Mouse (Mus musculus) heart, embryonic 11.5 days (tissue): ENCODE measurements at regions not wholly inside any gene's neighbourhood (a gene's known extent, or its start where the extent isn't known, plus 50 kb on each side); places are given as distances from the start of the nearest gene placed in this dataset.
"Not testable (repeated sequence)": the region's sequence is repeated elsewhere in the genome, so short reads cannot be mapped to it uniquely, and the experiment has no call there.

Source experiments
- ATAC-seq: fragments of 200-750 bp; cut with Nextera tagmentation; replicated peaks from 2 replicates; pipeline ENCODE4 v1.8.0; 2017; ENCODE audit warnings: moderate library complexity; ENCODE audit not compliant: insufficient number of reproducible peaks, low FRiP score, low TSS enrichment
- H3K27ac ChIP-seq: fragments of 300-500 bp; sonication (generic); 2 replicates; pipeline ENCODE4 v1.5.1; 2014; ENCODE audit warnings: mild to moderate bottlenecking, low read depth, low read length
- H3K27me3 ChIP-seq: fragments of 300-500 bp; sonication (generic); 2 replicates; pipeline ENCODE4 v1.6.1; 2014; ENCODE audit warnings: mild to moderate bottlenecking, low read length, mixed read lengths; ENCODE audit not compliant: control insufficient read depth, insufficient read depth
- H3K36me3 ChIP-seq: fragments of 300-500 bp; sonication (generic); 2 replicates; pipeline ENCODE4 v1.6.1; 2014; ENCODE audit warnings: mild to moderate bottlenecking, low read length, moderate library complexity, mixed read lengths; ENCODE audit not compliant: control insufficient read depth, insufficient read depth
- H3K4me1 ChIP-seq: fragments of 300-500 bp; sonication (generic); 2 replicates; pipeline ENCODE4 v1.6.1; 2014; ENCODE audit warnings: low read length; ENCODE audit not compliant: control insufficient read depth, insufficient read depth
- H3K4me2 ChIP-seq: fragments of 300-500 bp; sonication (generic); 2 replicates; pipeline ENCODE4 v1.6.1; 2014; ENCODE audit warnings: mild to moderate bottlenecking, moderate library complexity
- H3K4me3 ChIP-seq: fragments of 300-500 bp; sonication (generic); 2 replicates; pipeline ENCODE4 v1.5.1; 2014; ENCODE audit warnings: low read depth, low read length
- H3K9ac ChIP-seq: fragments of 300-500 bp; sonication (generic); 2 replicates; pipeline ENCODE4 v1.6.1; 2014; ENCODE audit warnings: mild to moderate bottlenecking, low read depth, low read length, moderate library complexity
- H3K9me3 ChIP-seq: fragments of 300-500 bp; sonication (generic); replicated peaks from 2 replicates; pipeline ENCODE4 v1.6.1; 2016; ENCODE audit warnings: low read length; ENCODE audit not compliant: control insufficient read depth
- WGBS: fragments of 180-500 bp; shearing (Covaris S2); extraction: QIAGEN DNeasy Blood & Tissue Kit; methylation state at CpG from one replicate; pipeline ENCODE4 v1.1.7; 2014; ENCODE audit not compliant: insufficient replicate concordance; 5-methylcytosine and 5-hydroxymethylcytosine counted together

GRCm38 (mm10) chr13:97356923-97357807 is 116.3 kb downstream of the Enc1 start:
- Histone ChIP-seq H3K9me3 (no peaks in the 10 kb centered on the region), H3K4me3 (no peak overlapping the region), H3K27me3 (peaks cover 16% of the 10 kb centered on the region), H3K36me3 (no peaks in the 10 kb centered on the region), H3K4me2 (no peak overlapping the region), H3K27ac (no peak overlapping the region), H3K4me1 (peaks cover 22% of the 10 kb centered on the region), H3K9ac (no peak overlapping the region)
- no peak; the same call in 1 of the 2 replicates for ATAC-seq
- WGBS, result 34% methylated on average over 13 of the region's 13 CpGs

GRCm38 (mm10) chr13:97355411-97355810 is 114.5 kb downstream of the Enc1 start:
- not testable (repeated sequence) for H3K9me3 ChIP-seq, H3K9ac ChIP-seq, H3K36me3 ChIP-seq, H3K4me3 ChIP-seq, H3K27ac ChIP-seq, H3K4me2 ChIP-seq, ATAC-seq
- Histone ChIP-seq H3K27me3 (peaks cover 17% of the 10 kb centered on the region), H3K4me1 (peaks cover 14% of the 10 kb centered on the region)
- WGBS, result 89% methylated on average over 6 of the region's 6 CpGs

GRCm38 (mm10) chr13:97347696-97348095 is 106.8 kb downstream of the Enc1 start:
- Histone ChIP-seq H3K4me2 (no peak overlapping the region), H3K27ac (no peak overlapping the region)
- 82% methylated on average over 7 of the region's 7 CpGs for WGBS

GRCm38 (mm10) chr13:97341218-97341889 is 100.4 kb downstream of the Enc1 start:
- H3K27ac ChIP-seq, result no peak overlapping the region
- H3K4me2 ChIP-seq, result no peak overlapping the region
- WGBS, result 50% methylated on average over 7 of the region's 7 CpGs
- no peaks in the 10 kb centered on the region for H3K4me1 ChIP-seq
- no peak for ATAC-seq
- H3K36me3 ChIP-seq, result no peaks in the 10 kb centered on the region
- no peaks in the 10 kb centered on the region for H3K9me3 ChIP-seq
- no peak overlapping the region for H3K9ac ChIP-seq
- H3K4me3 ChIP-seq, result no peak overlapping the region
- no peaks in the 10 kb centered on the region for H3K27me3 ChIP-seq

More at GRCm38 (mm10) chr13:97347696-97348095, 106.8 kb downstream of the Enc1 start:
- Histone ChIP-seq H3K27me3 (peaks cover 6% of the 10 kb centered on the region; the same call in 1 of the 2 replicates), H3K36me3 (no peaks in the 10 kb centered on the region), H3K9me3 (no peaks in the 10 kb centered on the region), H3K9ac (no peak overlapping the region), H3K4me3 (no peak overlapping the region), H3K4me1 (no peaks in the 10 kb centered on the region)
- no peak for ATAC-seq

- Histone ChIP-seq H3K4me1 (no peaks in the 10 kb centered on the region), H3K9ac (no peak overlapping the region), H3K27ac (no peak overlapping the region), H3K4me3 (no peak overlapping the region), H3K4me2 (no peak overlapping the region), H3K27me3 (no peaks in the 10 kb centered on the region), H3K36me3 (no peaks in the 10 kb centered on the region), H3K9me3 (no peaks in the 10 kb centered on the region)
- ATAC-seq, result no peak
- WGBS, result 31% methylated on average over 3 of the region's 3 CpGs
These were observed 97.0 kb downstream of the Enc1 start for GRCm38 (mm10) chr13:97337954-97338353.

- Histone ChIP-seq H3K4me2 (no peak overlapping the region), H3K4me1 (no peaks in the 10 kb centered on the region), H3K27ac (no peak overlapping the region), H3K36me3 (no peaks in the 10 kb centered on the region), H3K9ac (no peak overlapping the region), H3K27me3 (no peaks in the 10 kb centered on the region), H3K9me3 (no peaks in the 10 kb centered on the region), H3K4me3 (no peak overlapping the region)
- ATAC-seq, result no peak
- WGBS, result 69% methylated on average over 10 of the region's 10 CpGs
These were observed 96.4 kb downstream of the Enc1 start for GRCm38 (mm10) chr13:97337296-97337731.

GRCm38 (mm10) chr13:97333801-97334534 is 93.1 kb downstream of the Enc1 start:
- Histone ChIP-seq H3K36me3 (no peaks in the 10 kb centered on the region), H3K9me3 (no peaks in the 10 kb centered on the region), H3K9ac (no peak overlapping the region), H3K27ac (no peak overlapping the region), H3K4me2 (no peak overlapping the region), H3K4me3 (no peak overlapping the region), H3K4me1 (peaks cover 7% of the 10 kb centered on the region), H3K27me3 (no peaks in the 10 kb centered on the region)
- whole genome bisulfite sequencing, result 21% methylated on average over 10 of the region's 10 CpGs
- no peak for ATAC-seq

GRCm38 (mm10) chr13:97331072-97331471 is 90.2 kb downstream of the Enc1 start:
- Histone ChIP-seq H3K9me3 (no peaks in the 10 kb centered on the region), H3K9ac (no peak overlapping the region), H3K27ac (no peak overlapping the region), H3K4me1 (peaks cover 7% of the 10 kb centered on the region), H3K4me3 (no peak overlapping the region), H3K36me3 (no peaks in the 10 kb centered on the region), H3K4me2 (no peak overlapping the region), H3K27me3 (no peaks in the 10 kb centered on the region)
- 89% methylated on average over 14 of the region's 14 CpGs for WGBS
- ATAC-seq, result no peak
